Mouse (Mus musculus): Measurements from ENCODE around the gene Slx4.

GRCm38 (mm10) chr16:3976712-3977111 lies 26.9 kb downstream of the Slx4 start:
- TF ChIP-seq CTCF (conservative IDR thresholded peaks at IDR 0.05; ENCODE audit: low read length) (no peak), POU5F1 (IDR thresholded peaks at IDR 0.05; ENCODE audit: borderline replicate concordance, low read length) (no peak)
